Mouse (Mus musculus) retina, postnatal 7 days (tissue): ENCODE data around the gene Phf21a.
A peak's percentile ranks its signal among the peaks of the same experiment; 100 is the strongest.

ENCODE experiments used
- DNase-seq: peaks from one replicate; pipeline ENCODE4 v3.0.0-alpha.2; 2012; ENCODE audit warnings: low read depth, low spot score

The Phf21a gene

GRCm38 (mm10) chr2:92176292-92176691 lies 83.4 kb downstream of the Phf21a start:
- DNase-seq = no peak

- DNase-seq = no peak
These were observed 89.3 kb downstream of the Phf21a start for GRCm38 (mm10) chr2:92182146-92182756.

GRCm38 (mm10) chr2:92182981-92183501 lies 90.1 kb downstream of the Phf21a start:
- DNase-seq = peak; percentile 78

GRCm38 (mm10) chr2:92183613-92184076 lies 90.7 kb downstream of the Phf21a start:
- peak; percentile 83 for DNase-seq

- peak; percentile 19 for DNase-seq
These were observed 91.4 kb downstream of the Phf21a start for GRCm38 (mm10) chr2:92184077-92184921.

GRCm38 (mm10) chr2:92185062-92185765 lies 92.3 kb downstream of the Phf21a start:
- no peak for DNase-seq

- DNase-seq = no peak
These were observed 93.0 kb downstream of the Phf21a start for GRCm38 (mm10) chr2:92185766-92186450.

- DNase-seq = no peak
These were observed 94.1 kb downstream of the Phf21a start for GRCm38 (mm10) chr2:92187061-92187460.

- DNase-seq = no peak
These were observed 95.8 kb downstream of the Phf21a start for GRCm38 (mm10) chr2:92188744-92189143.

- DNase-seq = no peak
These were observed 98.0 kb downstream of the Phf21a start for GRCm38 (mm10) chr2:92190960-92191359.

- peak; percentile 46 for DNase-seq
These were observed 99.1 kb downstream of the Phf21a start for GRCm38 (mm10) chr2:92191826-92192581.

GRCm38 (mm10) chr2:92198126-92198525 lies 105.2 kb downstream of the Phf21a start:
- DNase-seq = no peak

- no peak for DNase-seq
These were observed 105.8 kb downstream of the Phf21a start for GRCm38 (mm10) chr2:92198747-92199146.

GRCm38 (mm10) chr2:92199562-92200286 lies 106.8 kb downstream of the Phf21a start:
- no peak for DNase-seq

- no peak for DNase-seq
These were observed 109.6 kb downstream of the Phf21a start for GRCm38 (mm10) chr2:92202319-92203040.

GRCm38 (mm10) chr2:92205010-92205639 lies 112.2 kb downstream of the Phf21a start:
- no peak for DNase-seq

GRCm38 (mm10) chr2:92210409-92210808 lies 117.5 kb downstream of the Phf21a start:
- no peak for DNase-seq

GRCm38 (mm10) chr2:92221431-92221830 lies 128.5 kb downstream of the Phf21a start:
- DNase-seq = no peak

- DNase-seq = no peak
These were observed 132.7 kb downstream of the Phf21a start for GRCm38 (mm10) chr2:92225592-92225991.
